Mouse (Mus musculus) liver, embryonic 18 days (tissue): Measurements from ENCODE around the gene Pemt. TPM values are rescaled to one million over a fixed set of nuclear protein-coding genes. Genes with fewer than 3 reads are reported as not detected.

Experiments used
- polyA plus RNA-seq: library from polyadenylated mRNA; depleted of rRNA; stranded (reverse); fragments of >200 nt; gene quantifications from 2 replicates; pipeline ENCODE4 v1.2.3, GENCODE M21; 2012; rRNA removed

Gene Pemt
- polyA plus RNA-seq, result 505 and 586 TPM in 2 replicates

DNA sequence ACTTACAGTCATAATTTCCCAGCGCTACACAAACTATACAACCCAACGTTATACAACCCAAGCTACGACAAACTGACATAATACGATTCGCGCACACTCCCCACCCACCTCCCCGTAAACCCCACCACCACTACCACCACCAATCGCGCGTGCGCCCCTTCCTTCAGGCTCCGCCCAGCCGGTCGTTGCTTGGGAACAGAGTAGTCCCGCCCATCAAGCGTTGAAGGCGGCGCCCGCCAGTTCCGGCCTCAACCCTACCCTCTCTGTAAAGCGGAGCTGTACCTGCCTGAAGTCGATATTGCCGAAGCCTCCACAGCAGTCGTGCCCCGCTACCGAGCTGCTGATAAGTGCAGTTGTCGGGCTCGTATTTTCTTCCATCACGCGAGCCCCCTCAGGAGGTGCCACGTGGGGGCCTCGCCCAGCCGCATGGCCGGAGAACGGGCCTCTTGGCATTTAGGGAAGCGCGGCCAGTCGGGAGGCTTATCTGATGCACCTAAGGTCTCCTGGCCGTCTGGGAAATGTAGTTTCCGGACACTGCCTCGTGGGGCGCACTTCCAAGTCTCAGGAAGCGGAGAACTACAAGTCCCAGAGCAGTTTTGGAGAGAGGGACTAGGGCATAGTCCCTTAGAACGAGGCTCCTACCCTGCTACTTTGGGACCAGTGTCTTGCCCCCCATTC, at the start of gene Pemt:
TSS of gene Pemt (minus strand) at position 432 of the 678 bp plus-strand sequence.

DNA sequence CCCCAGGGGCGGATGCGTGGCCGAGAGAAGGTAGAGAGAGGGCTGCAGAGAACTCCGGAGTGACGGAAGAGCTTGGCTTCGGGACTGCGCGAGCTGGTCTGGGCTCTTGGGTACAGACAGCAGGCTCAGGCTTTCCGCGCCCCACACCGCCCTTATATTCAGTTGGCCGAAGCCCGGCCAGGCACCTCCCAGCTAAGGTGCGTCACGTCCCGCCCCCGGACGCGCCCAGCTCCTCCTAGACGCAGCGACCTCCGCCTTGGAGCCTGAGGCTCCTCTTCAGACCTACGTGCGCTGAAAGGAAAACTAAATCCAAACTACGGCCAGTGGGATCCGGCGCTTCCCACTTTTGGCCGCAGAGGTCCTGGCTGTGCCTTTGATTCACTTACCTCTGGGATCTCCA, 81.5 kb downstream of the Pemt start, which contains the start of gene Rasd1:
TSS of gene Rasd1 (minus strand) at position 127 of the 400 bp plus-strand sequence.

DNA sequence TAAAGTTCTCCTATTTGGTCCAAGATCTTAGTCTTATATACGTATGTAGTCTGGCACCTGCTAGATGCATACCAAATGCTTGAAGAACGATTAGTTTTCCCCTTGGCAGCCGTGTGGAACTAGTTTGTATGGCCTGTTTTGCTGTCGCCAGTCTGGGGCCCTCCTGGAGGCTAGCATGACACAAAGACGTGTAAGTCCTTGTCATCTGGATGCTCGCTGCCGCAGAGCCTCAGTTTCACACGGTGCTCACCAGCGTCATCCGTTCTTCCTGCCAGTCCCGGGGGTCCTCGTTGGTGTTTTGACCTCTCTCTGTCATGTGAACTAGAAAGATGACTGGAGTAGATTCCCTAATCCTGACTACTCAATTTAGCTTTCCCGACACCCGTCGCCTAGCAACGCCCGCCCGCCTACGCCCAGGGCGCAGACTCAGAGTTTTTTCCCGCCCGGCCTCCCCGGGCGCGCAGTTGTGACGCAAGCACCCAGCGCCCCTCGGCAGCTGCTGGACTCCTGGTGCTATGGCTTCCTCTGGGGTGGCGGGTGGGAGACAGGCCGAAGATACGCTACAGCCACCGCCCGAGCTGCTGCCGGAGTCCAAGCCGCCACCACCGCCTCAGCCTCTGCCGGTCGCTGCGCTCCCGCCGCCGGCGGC, 98.4 kb downstream of the Pemt start, which contains the start of gene Med9:
TSS of gene Med9 (plus strand) at position 455 of the 649 bp plus-strand sequence.

Other genes with a start within 250 kb of the Pemt start
- gene Flcn, start 236.5 kb downstream of the Pemt start, polyA plus RNA-seq, result 18.3 and 21.2 TPM in 2 replicates
- gene Nt5m, start 207.0 kb downstream of the Pemt start, polyA plus RNA-seq, result 12.5 and 14.9 TPM in 2 replicates
- gene Cops3, start 206.7 kb downstream of the Pemt start, polyA plus RNA-seq, result 28.5 and 29.0 TPM in 2 replicates
- gene Med9, start 98.3 kb downstream of the Pemt start, polyA plus RNA-seq, result 8.0 and 8.4 TPM in 2 replicates
- gene Rasd1, start 81.5 kb downstream of the Pemt start, polyA plus RNA-seq, result 1.4 and 2.3 TPM in 2 replicates
- 4.6 and 5.8 TPM in 2 replicates for gene Rai1, start 58.5 kb upstream of the Pemt start, polyA plus RNA-seq
- gene Srebf1, start 176.1 kb upstream of the Pemt start, polyA plus RNA-seq, result 85.5 and 89.3 TPM in 2 replicates